Mouse (Mus musculus) G1E (cell line): ENCODE measurements around the gene Slc30a2. TPM values are rescaled to one million over a fixed set of nuclear protein-coding genes. Genes with fewer than 3 reads are reported as not detected.

Experiments
- ATAC-seq: 2 replicates; pipeline ENCODE4 v1.8.0; 2016; ENCODE audit warnings: mild to moderate bottlenecking; ENCODE audit not compliant: insufficient number of reproducible peaks, poor library complexity, low FRiP score, severe bottlenecking; ENCODE audit errors: extremely low read depth
- DNase-seq: peaks from one replicate; pipeline ENCODE4 v3.0.0; 2012; ENCODE audit warnings: low spot score
- H3K27me3 ChIP-seq: 2 replicates; pipeline ENCODE4 v1.6.1; 2012; ENCODE audit warnings: mild to moderate bottlenecking, low read length, inconsistent platforms; ENCODE audit not compliant: insufficient read depth
- H3K36me3 ChIP-seq: replicated peaks from 2 replicates; pipeline ENCODE3; 2012; ENCODE audit warnings: mild to moderate bottlenecking, inconsistent platforms
- H3K4me1 ChIP-seq: 2 replicates; pipeline ENCODE4 v1.6.1; 2012; ENCODE audit warnings: low read depth, low read length, inconsistent platforms, mixed read lengths; ENCODE audit not compliant: insufficient read depth
- H3K4me3 ChIP-seq: 2 replicates; pipeline ENCODE4 v1.5.1; 2012; ENCODE audit warnings: low read depth, mild to moderate bottlenecking, inconsistent platforms, low read length, moderate library complexity, mixed read lengths
- H3K9me3 ChIP-seq: replicated peaks from 2 replicates; pipeline ENCODE4 v1.6.1; 2012; ENCODE audit warnings: inconsistent platforms
- CTCF ChIP-seq: IDR thresholded peaks from 2 replicates; pipeline ENCODE4 v1.5.1; 2012; ENCODE audit warnings: low read depth, low read length, inconsistent platforms, mixed read lengths
- GATA1 ChIP-seq: IDR thresholded peaks from 2 replicates; pipeline ENCODE4 v1.6.1; 2012; ENCODE audit warnings: borderline replicate concordance, low read length, inconsistent platforms, mixed read lengths
- GATA2 ChIP-seq: IDR thresholded peaks from 2 replicates; pipeline ENCODE4 v1.6.1; 2012; ENCODE audit warnings: low read depth, low read length, inconsistent platforms, borderline replicate concordance
- POLR2AphosphoS5 ChIP-seq: IDR thresholded peaks from 2 replicates; pipeline ENCODE4 v1.6.1; 2012; ENCODE audit warnings: low read depth, low read length, inconsistent platforms; ENCODE audit not compliant: insufficient replicate concordance
- TAL1 ChIP-seq: conservative IDR thresholded peaks from 2 replicates; pipeline ENCODE4 v1.6.1; 2012; ENCODE audit warnings: low read depth, low read length, inconsistent platforms, mixed read lengths
- polyA plus RNA-seq: library from polyadenylated mRNA; stranded (reverse); fragments of >175 nt; gene quantifications from 2 replicates; pipeline ENCODE4 v1.2.3, GENCODE M21; 2012
- total RNA-seq, 2 experiments: library from RNA; stranded (forward) in 1 of 2; stranded (reverse) in 1 of 2; fragments of 200-1000 nt in 1 of 2; fragments of >200 nt in 1 of 2; fragmentation: Nextera tagmentation in 1 of 2; gene quantifications; 2 replicates each; pipeline ENCODE4 v1.2.3; 2014 to 2017

Gene Slc30a2
- total and polyA plus RNA-seq, 3 experiments = 4.6 to 8.2 (median 5.6) TPM

DNA sequence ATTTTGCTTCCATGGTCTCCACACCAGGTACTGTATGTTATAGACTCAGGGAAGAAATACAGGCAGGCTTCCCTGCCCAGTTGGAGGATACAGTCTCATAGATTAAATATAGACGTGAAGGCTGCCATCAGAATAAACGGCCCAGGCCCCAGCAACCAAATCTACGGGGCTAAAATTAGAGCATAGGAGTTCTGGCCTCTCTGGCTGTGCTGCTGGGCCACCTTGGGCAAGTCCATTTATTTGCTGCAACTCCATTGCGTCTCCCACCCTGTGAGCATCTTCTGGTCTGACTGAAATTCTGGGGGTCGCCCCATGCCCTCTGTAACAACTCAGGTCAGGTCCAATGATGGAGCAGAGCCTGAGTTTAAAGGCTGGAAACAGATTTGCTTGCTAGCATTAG is 23.9 kb upstream of the Slc30a2 start:
- TF ChIP-seq GATA1 (no peak), POLR2AphosphoS5 (no peak), CTCF (no peak), TAL1 (no peak), GATA2 (no peak)
- DNase-seq (no peak), ATAC-seq (no peak)
- Histone ChIP-seq H3K4me1 (peaks cover 12% of the 10 kb centered on the region), H3K9me3 (no peaks in the 10 kb centered on the region), H3K36me3 (no peaks in the 10 kb centered on the region), H3K4me3 (no peak overlapping the region), H3K27me3 (peaks cover 47% of the 10 kb centered on the region)

- no peak for TF ChIP-seq GATA2
- TF ChIP-seq TAL1 = no peak
- DNase-seq (no peak), ATAC-seq (no peak)
- H3K4me1 ChIP-seq = peaks cover 12% of the 10 kb centered on the region
- no peak overlapping the region for H3K4me3 ChIP-seq
- peaks cover 44% of the 10 kb centered on the region for H3K27me3 ChIP-seq
- H3K36me3 ChIP-seq = no peaks in the 10 kb centered on the region
- no peaks in the 10 kb centered on the region for H3K9me3 ChIP-seq
These were observed 23.3 kb upstream of the Slc30a2 start for GRCm38 (mm10) chr4:134319674-134320073.

- peaks cover 27% of the 10 kb centered on the region for H3K27me3 ChIP-seq
- no peaks in the 10 kb centered on the region for H3K36me3 ChIP-seq
- no peak for ATAC-seq
- no peaks in the 10 kb centered on the region for H3K9me3 ChIP-seq
- H3K4me1 ChIP-seq = peaks cover 8% of the 10 kb centered on the region
- TF ChIP-seq GATA1 (no peak), POLR2AphosphoS5 (no peak), TAL1 (no peak), CTCF (no peak), GATA2 (no peak)
- no peak for DNase-seq
- H3K4me3 ChIP-seq = no peak overlapping the region
These were observed 21.5 kb upstream of the Slc30a2 start for GRCm38 (mm10) chr4:134321524-134321923.

DNA sequence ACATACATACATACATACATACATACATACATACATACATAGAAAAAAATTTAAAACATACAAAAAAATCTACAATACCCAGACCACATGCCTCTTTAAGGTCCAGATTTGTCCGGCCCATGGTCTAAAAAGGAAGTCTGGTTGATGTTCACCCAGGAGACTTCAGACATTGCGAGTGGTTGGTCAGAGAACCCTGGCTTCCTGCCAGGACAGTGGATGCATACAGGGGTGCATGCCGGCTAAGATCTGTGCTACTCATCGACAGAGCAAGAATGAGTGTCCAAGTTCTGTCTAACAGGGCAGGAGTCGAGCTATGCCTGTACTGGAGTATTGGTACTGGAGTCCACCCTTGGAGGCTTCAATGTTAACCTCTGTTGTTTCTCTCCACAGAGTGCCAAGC is 18.3 kb upstream of the Slc30a2 start:
- peaks cover 23% of the 10 kb centered on the region for H3K4me1 ChIP-seq
- no peak overlapping the region for H3K4me3 ChIP-seq
- ATAC-seq = no peak
- TF ChIP-seq TAL1 = no peak
- TF ChIP-seq POLR2AphosphoS5 = no peak
- TF ChIP-seq CTCF = no peak
- peaks cover 14% of the 10 kb centered on the region for H3K27me3 ChIP-seq
- H3K9me3 ChIP-seq = no peaks in the 10 kb centered on the region
- no peak for DNase-seq
- no peaks in the 10 kb centered on the region for H3K36me3 ChIP-seq

DNA sequence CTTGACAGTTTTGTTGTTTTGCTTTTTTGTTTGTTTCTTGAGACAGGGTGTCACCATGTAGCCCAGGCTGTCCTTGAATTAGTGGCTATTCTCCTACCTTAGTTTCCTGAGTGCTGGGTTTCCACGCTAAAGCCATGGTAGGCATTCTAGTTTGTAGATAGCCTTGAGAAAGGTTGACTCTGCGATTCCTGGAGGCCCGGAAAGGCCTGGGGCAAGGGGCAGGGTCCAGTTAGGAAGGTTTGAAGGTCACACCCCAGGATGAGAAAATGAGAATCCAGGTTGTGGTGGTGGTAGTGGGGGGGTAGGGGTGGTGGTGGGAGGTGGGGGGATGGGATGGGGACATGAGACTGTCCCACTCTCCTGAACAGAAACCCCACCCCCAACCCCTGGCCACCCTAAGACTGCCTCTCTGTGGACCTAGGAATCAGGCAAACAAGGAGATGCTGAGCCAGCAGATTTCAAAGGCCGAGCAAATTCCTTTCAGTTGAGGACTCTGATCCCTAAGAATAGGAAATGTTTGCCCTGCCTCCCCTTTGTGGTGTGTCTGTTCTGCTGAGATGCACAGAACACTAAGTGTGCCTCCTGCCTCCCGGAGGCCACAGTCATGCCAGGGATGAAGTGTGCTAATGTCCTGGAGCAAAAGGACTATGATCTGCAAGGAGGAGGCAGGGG is 16.0 kb upstream of the Slc30a2 start:
- Histone ChIP-seq H3K4me1 (peaks cover 32% of the 10 kb centered on the region), H3K27me3 (peaks cover 6% of the 10 kb centered on the region), H3K36me3 (no peaks in the 10 kb centered on the region), H3K9me3 (no peaks in the 10 kb centered on the region), H3K4me3 (no peak overlapping the region)
- no peak for TF ChIP-seq GATA2
- TF ChIP-seq GATA1 = no peak
- no peak for TF ChIP-seq CTCF
- no peak for TF ChIP-seq POLR2AphosphoS5
- TF ChIP-seq TAL1 = no peak
- ATAC-seq (no peak), DNase-seq (no peak)

GRCm38 (mm10) chr4:134328151-134328550 is 14.8 kb upstream of the Slc30a2 start:
- H3K36me3 ChIP-seq = no peaks in the 10 kb centered on the region
- peaks cover 32% of the 10 kb centered on the region for H3K4me1 ChIP-seq
- DNase-seq (no peak), ATAC-seq (no peak)
- H3K9me3 ChIP-seq = no peaks in the 10 kb centered on the region
- H3K4me3 ChIP-seq = no peak overlapping the region
- H3K27me3 ChIP-seq = 0 out of 2 replicates have a peak, but pooled peaks cover 2% of the 10 kb centered on the region
- TF ChIP-seq GATA1 (no peak), GATA2 (no peak), POLR2AphosphoS5 (no peak), TAL1 (no peak)

DNA sequence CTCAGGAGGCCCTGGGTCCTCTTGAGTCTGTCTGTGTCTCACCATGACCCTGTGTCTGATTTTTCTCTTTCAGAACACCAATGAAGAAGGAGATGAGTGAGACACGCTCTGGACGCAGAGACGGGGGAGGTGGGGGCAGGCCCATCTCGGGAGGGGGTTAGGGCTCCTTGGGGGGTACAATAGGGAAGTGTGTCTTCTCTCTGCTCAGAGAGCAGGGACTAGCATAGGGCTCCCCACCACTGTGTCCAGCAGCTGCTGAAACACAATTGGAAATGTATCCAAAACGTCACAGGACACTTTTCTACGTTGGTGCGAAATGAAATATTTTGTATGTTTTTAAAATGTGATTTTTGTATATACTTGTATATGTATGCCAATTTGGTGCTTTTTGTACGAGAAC is 14.1 kb upstream of the Slc30a2 start:
- H3K36me3 ChIP-seq = no peaks in the 10 kb centered on the region
- peaks cover 32% of the 10 kb centered on the region for H3K4me1 ChIP-seq
- TF ChIP-seq TAL1 = 0 out of 2 replicates have a peak, but pooled peaks have one; percentile 21
- no peak for TF ChIP-seq GATA1
- no peak overlapping the region for H3K4me3 ChIP-seq
- H3K9me3 ChIP-seq = no peaks in the 10 kb centered on the region
- H3K27me3 ChIP-seq = 0 out of 2 replicates have a peak, but pooled peaks cover 2% of the 10 kb centered on the region
- peak; percentile 17 for DNase-seq
- ATAC-seq = no peak
